Mouse (Mus musculus): ENCODE data around the gene Elmo2. TPM values are rescaled to one million over a fixed set of nuclear protein-coding genes. Genes with fewer than 3 reads are reported as not detected.

Elmo2 gene
- total RNA-seq, 2 experiments from 2014 or later = 16.4 to 23.5 TPM

DNA sequence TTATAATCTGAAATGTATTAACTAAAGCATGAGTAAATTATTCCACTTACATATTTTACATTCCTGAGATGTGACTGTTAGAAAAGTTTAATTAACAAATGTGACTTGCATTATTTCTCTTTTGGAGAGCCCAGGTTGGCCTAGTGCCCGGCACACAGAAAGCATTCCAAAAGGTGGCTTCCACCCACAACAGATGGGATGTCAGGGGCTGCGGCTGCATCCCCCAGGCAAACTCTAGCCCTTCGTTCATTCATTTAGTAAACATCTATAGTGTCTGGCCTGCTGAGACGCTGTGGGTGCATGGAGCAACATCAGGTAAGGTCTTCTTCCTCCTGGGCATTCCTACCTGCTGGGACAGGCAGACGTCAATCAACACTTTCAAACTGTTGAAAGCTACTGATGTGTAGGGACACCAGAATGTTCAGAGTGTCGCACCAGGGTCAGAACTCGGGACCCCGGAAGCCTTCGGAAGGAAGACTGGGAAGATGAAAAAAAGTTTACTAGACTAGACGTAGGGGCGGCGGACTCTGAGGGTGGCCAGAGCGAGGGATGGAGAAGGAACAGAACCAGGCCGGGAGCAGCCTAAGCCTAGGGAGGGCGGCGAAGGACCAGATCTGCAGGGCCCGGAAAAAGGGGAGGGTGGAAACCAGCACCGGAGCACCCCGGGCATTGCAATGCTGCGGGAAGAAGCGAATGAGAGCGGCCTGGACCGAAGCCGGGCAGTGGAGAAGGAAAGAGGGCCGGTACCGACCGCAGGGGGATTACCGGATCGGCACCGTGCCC lies 567 bp downstream of the Elmo2 start:
- no peak for ATAC-seq (replicated peaks; ENCODE audit: low FRiP score, low TSS enrichment, poor library complexity, severe bottlenecking)

DNA sequence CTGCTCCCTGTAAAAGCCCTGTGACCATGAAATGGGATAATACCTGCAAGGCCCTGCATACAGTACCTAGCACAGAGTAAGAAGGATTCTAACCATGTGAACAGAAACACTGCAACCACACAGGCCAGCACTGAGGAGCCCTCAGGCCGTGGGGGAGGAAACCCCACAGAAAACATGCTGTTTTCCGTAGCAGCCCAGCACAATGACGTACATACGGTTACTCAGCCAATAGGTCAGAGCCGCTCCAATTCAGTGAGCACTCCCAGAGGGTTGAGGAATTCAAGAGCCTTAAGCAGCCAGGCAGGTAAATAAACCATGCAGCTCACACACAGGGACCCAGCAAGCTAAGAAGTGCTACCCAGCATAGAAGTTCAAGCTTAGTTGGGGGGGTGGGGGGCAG lies 2.4 kb downstream of the Elmo2 start:
- ATAC-seq (replicated peaks; ENCODE audit: low FRiP score, low TSS enrichment, poor library complexity, severe bottlenecking) = no peak

DNA sequence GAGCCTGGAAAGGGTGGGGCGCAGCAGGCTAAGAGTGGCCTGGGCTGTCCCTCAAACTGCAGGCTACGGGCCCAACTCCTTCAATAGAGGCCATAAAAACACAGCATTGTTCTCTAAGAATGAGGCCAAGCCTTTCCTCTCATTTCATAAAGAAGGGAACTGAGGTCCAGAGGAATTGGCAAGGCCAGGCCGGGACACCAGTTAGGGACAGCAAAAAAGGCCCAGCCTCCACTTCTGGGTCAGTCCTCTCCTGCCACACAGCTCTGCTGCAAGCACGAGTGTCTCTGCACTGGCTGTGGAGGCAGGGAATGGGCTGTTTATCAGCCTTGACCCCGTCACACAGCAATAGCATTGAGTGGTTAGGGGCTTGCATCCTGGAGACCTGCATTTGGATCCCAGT lies 2.8 kb downstream of the Elmo2 start:
- no peak for ATAC-seq (replicated peaks; ENCODE audit: low FRiP score, low TSS enrichment, poor library complexity, severe bottlenecking)

DNA sequence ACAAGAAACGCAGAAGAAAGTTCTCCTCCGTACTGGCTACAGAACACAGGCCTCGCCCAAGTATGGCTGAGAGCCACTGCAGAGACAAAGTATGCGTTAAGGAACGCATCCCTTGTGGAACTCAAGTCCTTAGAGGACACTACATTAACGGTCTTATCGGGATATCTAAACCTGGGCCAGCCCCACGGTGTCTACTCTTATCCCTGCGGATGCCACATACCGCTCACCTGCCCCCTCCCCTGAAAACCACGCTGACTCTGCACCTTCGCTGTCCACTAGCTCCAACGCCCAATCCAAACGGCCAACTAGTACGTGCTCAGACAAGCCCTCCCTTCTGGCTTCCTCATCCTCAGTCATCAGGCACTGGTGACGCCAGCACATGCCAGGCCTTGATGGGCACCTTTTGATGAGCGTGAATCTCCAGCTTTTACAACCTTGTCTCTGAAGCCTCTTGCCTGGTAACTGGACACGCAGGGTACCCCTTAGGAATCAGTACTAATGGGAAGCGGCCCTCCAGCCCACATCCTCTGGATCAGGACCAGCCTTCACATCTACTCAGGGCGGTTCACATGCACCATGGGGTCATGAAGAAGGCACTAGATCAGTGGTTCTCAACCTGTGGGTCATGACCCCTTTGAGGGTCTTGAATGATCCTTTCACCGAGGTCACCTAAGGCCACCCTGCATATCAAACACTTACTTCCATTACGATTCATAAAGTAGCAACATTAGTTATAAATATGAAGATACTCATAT lies 4.1 kb downstream of the Elmo2 start:
- no peak for ATAC-seq (replicated peaks; ENCODE audit: low FRiP score, low TSS enrichment, poor library complexity, severe bottlenecking)

DNA sequence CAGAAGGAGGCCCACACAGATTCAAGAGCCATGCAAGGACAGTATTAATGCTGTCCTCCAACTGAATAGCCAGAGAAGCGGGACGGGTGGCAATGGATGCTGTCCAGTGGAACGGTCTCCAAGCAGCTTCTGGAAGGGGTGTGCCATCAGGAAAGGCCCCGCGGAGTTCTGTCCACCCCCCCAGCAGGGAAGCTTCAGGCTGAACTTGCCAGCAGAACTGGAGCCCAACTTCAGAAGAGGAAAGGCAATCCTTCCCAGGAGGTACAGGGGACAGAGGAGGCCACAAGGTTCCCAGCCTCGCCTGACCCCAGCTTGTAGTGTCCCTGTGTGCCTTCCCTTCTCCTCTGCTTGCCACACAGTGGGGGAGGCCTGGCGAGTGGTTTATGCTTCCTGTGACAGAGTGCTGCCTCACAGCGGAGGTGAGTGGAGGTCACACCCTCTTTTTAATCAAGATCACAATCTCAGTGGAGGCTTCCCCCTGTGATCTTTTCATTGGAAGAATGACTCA lies 4.8 kb downstream of the Elmo2 start:
- ATAC-seq (replicated peaks; ENCODE audit: low FRiP score, low TSS enrichment, poor library complexity, severe bottlenecking) = no peak

DNA sequence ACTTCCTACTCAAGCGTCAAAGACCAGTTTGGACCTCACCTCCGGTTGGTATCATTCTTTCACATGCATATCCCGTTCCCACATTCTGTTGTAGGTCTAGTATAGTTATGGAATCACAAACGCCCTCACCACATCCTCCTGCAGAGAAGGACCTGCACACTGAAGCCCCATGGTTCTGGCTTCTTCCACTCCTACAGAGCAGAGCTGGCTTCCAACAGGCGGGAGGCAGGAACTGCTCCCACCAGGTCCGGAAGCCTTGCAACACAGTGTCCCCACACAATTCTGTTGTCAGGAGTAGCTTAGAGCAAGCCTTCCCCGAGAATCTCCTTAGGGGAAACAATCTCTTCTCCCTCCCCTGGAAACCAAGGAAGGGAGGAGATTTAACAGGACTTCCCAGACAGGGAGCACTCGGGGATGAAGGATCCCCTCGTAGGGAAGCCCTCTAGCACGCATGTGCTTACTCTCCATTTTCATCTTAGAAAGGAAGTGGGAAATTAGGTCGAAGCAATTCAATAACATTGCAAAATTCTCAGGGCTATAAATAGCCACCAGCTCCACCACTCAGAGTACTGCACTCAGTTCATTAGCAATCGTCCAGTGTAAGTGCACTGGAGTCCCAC lies 5.6 kb downstream of the Elmo2 start:
- ATAC-seq (replicated peaks; ENCODE audit: low FRiP score, low TSS enrichment, poor library complexity, severe bottlenecking) = no peak

DNA sequence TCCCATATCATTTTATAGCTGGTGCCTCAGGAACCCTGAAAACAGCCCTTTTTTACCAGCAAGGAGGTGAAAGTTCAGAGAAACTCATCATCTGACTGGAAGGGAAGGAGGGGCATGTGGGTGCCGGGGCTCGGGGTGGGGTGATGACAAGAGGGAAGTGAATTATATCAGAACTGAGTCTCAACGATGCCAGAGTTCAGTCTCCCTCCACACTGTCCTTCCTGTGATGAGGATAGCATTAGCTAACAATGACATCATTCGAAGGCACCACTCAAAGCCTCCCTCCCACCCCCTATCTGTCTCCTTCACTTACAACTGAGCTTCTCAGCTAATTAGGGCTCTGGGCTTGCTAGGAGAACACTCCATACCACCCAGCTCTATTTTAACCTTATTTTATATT lies 6.8 kb downstream of the Elmo2 start:
- no peak for ATAC-seq (replicated peaks; ENCODE audit: low FRiP score, low TSS enrichment, poor library complexity, severe bottlenecking)

DNA sequence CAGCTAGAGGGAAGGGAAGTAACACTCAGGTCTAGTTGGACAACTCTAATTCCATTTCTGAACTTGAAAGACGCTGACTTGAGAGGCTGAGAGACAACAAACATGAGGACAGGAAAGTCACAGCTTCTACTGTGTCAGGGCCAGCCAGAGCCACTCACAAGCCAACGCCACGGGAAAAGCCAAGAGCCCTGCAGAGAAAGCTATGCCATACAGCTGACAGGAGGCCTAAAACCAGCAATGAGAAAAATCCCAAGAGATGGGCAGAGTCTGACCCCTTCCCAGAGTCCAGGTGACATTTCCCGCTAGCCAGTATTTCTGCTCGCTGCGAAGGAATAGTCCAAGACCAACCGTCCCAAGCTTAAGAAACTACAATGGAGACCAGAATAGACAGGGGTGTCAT lies 7.3 kb downstream of the Elmo2 start:
- no peak for ATAC-seq (replicated peaks; ENCODE audit: low FRiP score, low TSS enrichment, poor library complexity, severe bottlenecking)

DNA sequence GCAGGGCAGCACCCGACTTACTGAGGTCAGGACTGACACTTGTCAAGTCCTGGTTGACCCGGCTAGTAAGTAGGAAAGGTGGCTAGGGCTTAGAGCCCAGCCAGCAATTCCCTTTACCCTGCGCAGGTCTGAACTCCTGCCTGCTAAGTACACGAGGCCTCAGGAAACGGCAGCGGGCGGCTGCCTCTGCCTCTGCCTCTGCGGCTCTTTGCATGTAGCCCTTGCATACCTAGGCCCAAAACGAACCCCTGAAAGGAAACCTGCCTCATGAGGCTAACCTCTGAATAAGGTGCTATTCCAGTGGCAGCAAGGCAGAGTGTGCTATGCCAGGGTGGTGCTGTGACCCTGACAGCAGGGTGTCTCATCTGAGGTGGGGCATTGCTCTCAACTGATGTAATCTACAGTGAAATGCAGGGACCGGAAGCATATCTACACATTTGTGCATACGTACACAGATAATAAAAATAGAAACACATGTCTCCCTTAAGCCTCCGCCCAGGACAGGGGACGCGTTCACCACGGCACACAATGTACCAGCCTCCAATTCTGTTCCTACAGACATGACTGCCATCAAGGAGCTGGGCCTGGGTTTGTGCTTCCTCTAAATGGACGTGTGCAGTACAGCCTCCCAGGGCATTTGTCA lies 8.5 kb downstream of the Elmo2 start:
- ATAC-seq (replicated peaks; ENCODE audit: low FRiP score, low TSS enrichment, poor library complexity, severe bottlenecking) = peak; percentile 58

DNA sequence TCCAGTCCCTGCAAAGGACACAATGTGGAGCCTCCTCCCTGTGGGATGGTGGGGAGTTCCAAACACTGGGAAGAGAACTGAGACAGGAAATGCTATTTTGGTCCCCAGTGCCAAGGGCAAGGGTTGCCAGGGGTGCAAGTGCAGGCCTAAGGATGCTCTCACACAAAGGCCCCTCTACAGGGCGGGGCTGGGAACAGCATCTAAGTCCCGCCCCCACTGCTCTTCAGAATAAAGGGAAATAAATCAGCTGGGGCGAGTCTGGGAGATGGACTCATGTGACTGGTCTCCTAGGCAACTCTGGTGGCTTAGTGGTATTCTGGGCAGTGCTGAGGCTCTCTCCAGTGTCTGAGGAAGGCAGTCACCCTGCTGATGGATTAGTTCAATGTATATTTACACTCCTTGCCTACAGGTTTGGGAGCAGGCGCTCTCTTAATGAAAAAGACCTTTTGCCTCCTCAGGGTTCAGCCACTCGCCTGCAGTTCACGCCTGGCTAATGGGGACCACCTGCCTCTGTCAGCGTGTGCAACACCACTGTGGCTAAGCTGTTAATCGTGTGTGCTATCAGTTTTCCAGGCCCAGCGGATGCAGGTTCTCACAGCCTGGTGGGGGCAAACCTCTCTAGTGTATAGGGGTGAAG lies 9.3 kb downstream of the Elmo2 start:
- ATAC-seq (replicated peaks; ENCODE audit: low FRiP score, low TSS enrichment, poor library complexity, severe bottlenecking) = no peak

DNA sequence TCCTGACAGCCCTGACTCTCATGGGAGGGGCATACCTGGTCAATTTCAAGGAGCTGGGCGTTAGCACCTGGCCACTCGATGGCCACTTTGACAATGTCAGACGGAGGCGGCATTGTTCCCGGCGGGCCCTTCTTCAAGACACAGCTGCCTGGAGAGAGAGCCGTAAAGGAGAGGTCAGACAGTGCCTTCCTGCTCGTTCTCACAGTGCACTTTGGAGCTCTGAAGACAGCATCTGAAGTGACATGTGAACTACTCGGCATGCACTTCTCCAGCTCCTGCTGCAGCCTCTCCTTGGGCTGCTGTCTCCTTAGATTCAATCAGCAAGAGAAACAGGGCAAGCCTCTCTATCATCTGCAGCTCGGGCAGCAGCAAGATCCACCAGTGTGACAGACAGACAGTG lies 10.1 kb downstream of the Elmo2 start:
- no peak for ATAC-seq (replicated peaks; ENCODE audit: low FRiP score, low TSS enrichment, poor library complexity, severe bottlenecking)

DNA sequence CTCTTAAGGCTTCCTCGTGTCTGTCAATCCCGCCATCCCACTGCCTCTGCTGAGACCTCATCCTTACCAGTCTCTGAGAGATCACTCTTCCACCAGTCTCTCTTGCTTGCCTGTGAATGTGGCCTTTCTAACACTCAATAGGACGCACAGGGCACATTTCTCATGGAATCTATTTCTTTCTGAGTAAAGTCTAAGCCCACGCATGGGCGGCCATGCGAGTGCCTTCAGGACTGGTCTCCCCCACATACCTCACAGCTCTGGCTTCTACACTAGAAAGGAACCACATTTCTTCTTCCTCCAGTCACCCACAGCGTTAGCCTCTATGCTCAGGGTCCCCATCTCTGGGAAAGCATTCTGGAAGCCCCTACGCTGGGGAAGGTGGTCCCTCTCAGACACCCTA lies 12.1 kb downstream of the Elmo2 start:
- no peak for ATAC-seq (replicated peaks; ENCODE audit: low FRiP score, low TSS enrichment, poor library complexity, severe bottlenecking)

DNA sequence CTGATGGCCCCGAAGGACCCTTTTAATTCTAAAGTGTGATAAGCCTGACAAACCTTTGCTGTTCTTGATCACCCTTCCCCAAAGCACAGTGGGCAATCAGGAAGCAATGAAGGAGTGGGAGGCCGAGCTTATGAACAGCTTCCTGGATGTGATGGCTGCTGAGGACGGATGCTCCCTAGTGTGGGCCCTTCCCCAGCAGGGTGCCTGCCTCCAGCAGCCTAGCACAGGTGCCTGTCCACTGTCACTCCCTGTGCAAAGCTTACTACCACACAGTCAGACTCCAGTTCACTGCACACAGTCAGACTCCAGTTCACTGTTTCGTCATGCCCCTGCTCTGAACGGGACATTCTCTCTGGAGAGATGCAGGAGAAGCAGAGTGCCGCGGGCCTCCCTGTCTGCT lies 13.9 kb downstream of the Elmo2 start:
- no peak for ATAC-seq (replicated peaks; ENCODE audit: low FRiP score, low TSS enrichment, poor library complexity, severe bottlenecking)

DNA sequence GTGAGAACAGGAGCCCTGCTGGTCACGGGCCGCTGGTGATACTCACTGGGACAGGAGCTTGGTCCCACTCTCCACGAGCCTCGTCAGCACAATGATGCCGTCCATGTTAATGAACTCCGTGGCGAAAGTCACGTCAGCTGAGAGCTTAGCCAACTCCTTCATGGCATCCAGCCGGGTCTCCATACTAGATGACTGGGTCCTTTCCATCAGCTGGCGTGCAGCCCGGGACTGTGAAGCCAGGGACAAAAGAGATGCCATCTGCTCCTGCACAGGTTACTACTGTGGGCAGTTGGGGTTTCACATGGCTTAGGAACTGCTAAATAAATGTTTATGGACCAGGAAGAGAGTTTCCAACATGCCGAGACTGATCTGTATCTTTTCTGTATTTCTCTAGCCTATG lies 14.7 kb downstream of the Elmo2 start:
- ATAC-seq (replicated peaks; ENCODE audit: low FRiP score, low TSS enrichment, poor library complexity, severe bottlenecking) = no peak

DNA sequence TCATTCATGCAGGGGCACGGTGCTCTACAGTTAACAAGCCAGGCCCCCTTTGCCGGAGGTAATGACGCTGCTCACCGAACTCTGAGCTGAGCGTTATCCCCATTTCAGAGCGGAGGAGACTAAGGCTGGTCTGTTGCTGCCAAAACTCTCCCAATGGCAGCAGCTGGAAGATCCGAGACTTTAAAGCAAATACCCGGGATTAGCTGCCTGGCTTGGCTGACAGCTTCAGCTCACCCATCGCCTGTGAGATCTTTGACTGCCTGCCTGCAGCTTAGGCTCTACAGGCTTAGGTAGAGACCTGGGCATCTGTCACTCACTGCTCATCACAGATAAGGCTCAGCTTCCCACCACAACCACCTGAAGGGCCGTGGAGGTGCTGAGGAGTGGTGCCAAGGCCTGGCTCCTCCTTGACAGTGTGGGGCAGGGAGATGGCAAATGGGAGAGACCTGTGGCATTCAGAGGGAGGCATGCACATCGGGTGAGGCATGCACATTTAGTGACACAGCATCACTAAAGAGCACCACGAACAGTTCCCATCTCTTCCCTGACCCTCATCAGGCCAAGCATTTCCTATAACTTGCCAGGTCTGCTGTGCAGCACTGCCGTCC lies 15.4 kb downstream of the Elmo2 start:
- ATAC-seq (replicated peaks; ENCODE audit: low FRiP score, low TSS enrichment, poor library complexity, severe bottlenecking) = no peak

DNA sequence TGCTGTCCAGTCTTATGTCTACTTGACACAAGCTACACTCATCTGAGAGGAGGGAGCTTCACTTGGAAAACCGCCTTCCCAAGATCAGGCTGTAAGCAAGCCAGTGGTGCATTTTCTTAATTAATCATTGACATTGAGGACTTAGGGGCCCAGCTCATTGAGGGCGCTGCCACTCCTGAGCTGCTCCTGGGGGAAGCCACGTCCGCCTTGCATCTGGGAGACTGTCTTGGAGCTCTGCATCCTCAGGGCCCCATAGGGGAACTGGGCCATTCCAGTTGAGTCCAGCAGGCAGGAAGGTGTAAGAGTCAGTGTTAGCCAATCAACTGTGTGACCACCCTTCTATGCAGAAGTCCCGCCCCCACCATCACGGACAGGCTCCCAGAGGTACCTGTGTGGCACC lies 18.5 kb downstream of the Elmo2 start:
- ATAC-seq (replicated peaks; ENCODE audit: low FRiP score, low TSS enrichment, poor library complexity, severe bottlenecking) = no peak

DNA sequence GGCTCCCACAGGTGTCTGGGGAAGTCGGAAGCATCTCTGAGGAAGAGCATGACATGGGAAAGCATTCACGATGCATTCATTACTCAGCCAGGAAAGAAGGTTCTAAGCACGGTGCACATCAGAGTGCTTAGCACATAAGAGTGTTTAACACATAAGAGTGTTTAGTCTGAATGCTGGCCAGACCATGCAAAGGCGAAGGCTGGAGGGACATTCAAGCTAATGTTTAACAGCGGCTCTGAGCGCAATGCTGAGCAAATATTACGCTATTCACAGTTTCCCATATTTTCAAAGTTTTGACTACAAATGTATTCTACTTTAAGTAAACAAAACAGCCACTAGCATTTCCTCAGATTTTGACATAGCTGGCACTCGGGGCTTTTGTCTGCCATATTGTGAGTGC lies 20.8 kb downstream of the Elmo2 start:
- no peak for ATAC-seq (replicated peaks; ENCODE audit: low FRiP score, low TSS enrichment, poor library complexity, severe bottlenecking)

DNA sequence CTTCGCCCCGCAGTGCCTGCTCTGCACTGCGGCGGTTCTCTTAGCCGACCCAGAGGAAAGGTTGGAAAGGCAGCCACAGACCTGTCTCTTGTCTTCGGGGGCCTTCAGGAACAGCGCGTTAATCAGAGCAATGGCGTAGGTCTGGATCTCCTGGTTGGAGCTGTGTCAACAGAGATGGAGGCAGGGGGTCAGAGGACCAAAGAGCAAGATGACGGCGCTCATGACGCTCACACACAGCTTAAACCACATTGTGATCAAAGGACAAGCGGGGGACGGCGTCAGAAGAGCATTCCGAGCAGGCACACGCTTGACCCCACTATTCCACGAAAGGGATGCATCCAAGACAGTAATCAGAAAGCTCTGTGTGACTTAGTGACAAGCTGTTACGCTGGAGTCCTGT lies 21.5 kb downstream of the Elmo2 start:
- no peak for ATAC-seq (replicated peaks; ENCODE audit: low FRiP score, low TSS enrichment, poor library complexity, severe bottlenecking)

DNA sequence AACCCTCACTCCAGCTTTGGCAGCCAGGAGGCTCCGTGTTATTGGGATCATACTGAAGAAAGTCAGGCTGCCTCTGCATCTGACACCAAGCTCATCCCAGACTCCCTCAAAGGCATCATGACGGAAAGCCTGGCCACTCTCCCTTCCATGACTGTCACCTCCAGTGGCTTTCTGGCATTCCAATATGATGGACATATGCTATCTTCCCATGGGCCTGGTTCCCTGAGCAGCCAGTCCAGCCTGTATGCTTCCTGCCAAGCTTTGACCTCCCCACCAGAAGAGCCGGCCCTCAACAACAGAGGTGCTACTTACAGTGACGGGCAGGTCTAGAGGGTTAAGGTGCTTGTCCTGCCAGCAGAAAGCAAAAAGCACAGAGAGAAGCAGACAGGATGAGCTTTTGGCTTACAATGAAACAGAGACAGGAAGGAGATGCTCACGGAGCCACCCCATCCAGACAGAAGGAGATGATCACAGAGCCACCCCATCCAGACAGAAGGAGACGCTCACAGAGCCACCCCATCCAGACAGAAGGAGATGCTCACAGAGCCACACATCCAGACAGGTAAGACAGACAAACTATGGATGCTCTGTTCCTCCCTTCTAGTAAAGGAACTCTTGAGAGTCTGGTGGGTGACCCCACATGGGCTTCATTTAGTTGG lies 22.8 kb downstream of the Elmo2 start:
- no peak for ATAC-seq (replicated peaks; ENCODE audit: low FRiP score, low TSS enrichment, poor library complexity, severe bottlenecking)
